Comparison of ENCODE assay signal across 10 mouse cellular contexts in genomic region chr15:95746955-95747931, GRCm38 (mm10).
"Had no signal": no experiment of that assay in that cellular context is flagged by ENCODE, and none has a peak within 500 bp of the region (broad histone marks: within the 10 kb centered on the region; RNA-seq: fewer than 3 reads in every experiment).

No protein-coding gene starts in this region.

- ATAC-seq: intestine, embryonic 16.5 days; lung, postnatal 0 days; midbrain, embryonic 16.5 days had no signal

- H3K4me2 ChIP-seq: midbrain, embryonic 11.5 days had no signal

- DNase-seq: layer of hippocampus, adult 9-11 months; lung, adult 2 months; lung, postnatal 36 days; thymus, postnatal 4 days had no signal

- H3K27ac ChIP-seq: liver, embryonic 14.5 days; stomach, postnatal 0 days had no signal

- H3K9ac ChIP-seq: liver, embryonic 14.5 days had no signal
